Mouse (Mus musculus) small intestine, adult 2 months (tissue): Measurements from ENCODE around the gene Mcee.

Source experiments
- CTCF ChIP-seq: fragments of 200-500 bp; IDR thresholded peaks from 2 replicates; pipeline ENCODE4 v1.5.1; 2012; ENCODE audit warnings: low read depth, mild to moderate bottlenecking, control low read depth, inconsistent platforms, low read length, moderate library complexity, mixed read lengths; ENCODE audit not compliant: insufficient replicate concordance, insufficient read length; ENCODE audit errors: extremely low read depth
- POLR2A ChIP-seq: fragments of 200-500 bp; IDR thresholded peaks from 2 replicates; pipeline ENCODE4 v1.6.1; 2012; ENCODE audit warnings: low read depth, mild to moderate bottlenecking, control low read depth, inconsistent platforms, low read length, moderate library complexity

DNA sequence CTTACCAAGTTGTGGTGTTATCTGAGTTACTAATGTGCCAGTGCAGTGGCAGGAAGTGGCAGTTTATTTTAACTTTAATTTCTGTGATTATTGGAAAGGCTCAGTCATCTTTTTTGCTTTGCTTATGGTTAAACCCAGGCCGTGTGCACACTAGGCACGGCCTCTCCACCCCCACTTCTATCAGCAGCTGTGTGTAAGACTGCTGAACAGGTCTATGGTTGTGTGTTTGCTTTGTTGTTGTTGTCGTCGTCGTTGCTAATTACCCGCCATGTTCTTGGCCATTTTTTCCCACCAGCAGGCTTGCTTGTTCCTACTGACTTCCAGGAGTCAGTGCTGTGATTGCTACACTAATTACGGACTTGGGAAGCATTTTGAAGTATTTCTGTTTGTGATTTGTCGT lies 48.1 kb downstream of the Mcee start:
- TF ChIP-seq POLR2A (no peak), CTCF (no peak)
